Mouse (Mus musculus) testis, adult 2 months (tissue): ENCODE measurements around the gene Selenoo. TPM values are rescaled to one million over a fixed set of nuclear protein-coding genes. Genes with fewer than 3 reads are reported as not detected.

Experiments used
- H3K27ac ChIP-seq: fragments of 200-500 bp; 2 replicates; pipeline ENCODE4 v1.5.1; 2012; ENCODE audit warnings: low read depth, low read length; ENCODE audit not compliant: control insufficient read depth, insufficient read depth
- H3K27me3 ChIP-seq: fragments of 200-500 bp; 2 replicates; pipeline ENCODE4 v1.6.1; 2012; ENCODE audit warnings: mild to moderate bottlenecking, low read length, moderate library complexity; ENCODE audit not compliant: control insufficient read depth, insufficient read depth
- H3K36me3 ChIP-seq: fragments of 200-500 bp; 2 replicates; pipeline ENCODE4 v1.6.1; 2012; ENCODE audit warnings: mild to moderate bottlenecking, low read length; ENCODE audit not compliant: control insufficient read depth, insufficient read depth
- H3K4me1 ChIP-seq: fragments of 200-500 bp; 2 replicates; pipeline ENCODE4 v1.6.1; 2012; ENCODE audit warnings: low read length; ENCODE audit not compliant: control insufficient read depth, insufficient read depth
- H3K4me3 ChIP-seq: fragments of 200-500 bp; 2 replicates; pipeline ENCODE4 v1.5.1; 2012; ENCODE audit warnings: low read depth, mild to moderate bottlenecking, low read length, moderate library complexity, mixed read lengths; ENCODE audit not compliant: control insufficient read depth
- CTCF ChIP-seq: fragments of 200-500 bp; IDR thresholded peaks from 2 replicates; pipeline ENCODE4 v1.5.1; 2012; ENCODE audit warnings: low read depth, mild to moderate bottlenecking, inconsistent platforms, low read length, moderate library complexity; ENCODE audit not compliant: control insufficient read depth, insufficient read depth, insufficient replicate concordance
- POLR2A ChIP-seq: fragments of 200-500 bp; IDR thresholded peaks from 2 replicates; pipeline ENCODE4 v1.6.1; 2012; ENCODE audit warnings: low read depth, mild to moderate bottlenecking, inconsistent platforms, low read length, moderate library complexity; ENCODE audit not compliant: control insufficient read depth
- polyA plus RNA-seq: library from polyadenylated mRNA; depleted of rRNA; stranded (reverse); fragments of >200 nt; gene quantifications from 2 replicates; pipeline ENCODE4 v1.2.3, GENCODE M21; 2012

Selenoo gene
- polyA plus RNA-seq, 1 experiment, result 10.5 TPM

DNA sequence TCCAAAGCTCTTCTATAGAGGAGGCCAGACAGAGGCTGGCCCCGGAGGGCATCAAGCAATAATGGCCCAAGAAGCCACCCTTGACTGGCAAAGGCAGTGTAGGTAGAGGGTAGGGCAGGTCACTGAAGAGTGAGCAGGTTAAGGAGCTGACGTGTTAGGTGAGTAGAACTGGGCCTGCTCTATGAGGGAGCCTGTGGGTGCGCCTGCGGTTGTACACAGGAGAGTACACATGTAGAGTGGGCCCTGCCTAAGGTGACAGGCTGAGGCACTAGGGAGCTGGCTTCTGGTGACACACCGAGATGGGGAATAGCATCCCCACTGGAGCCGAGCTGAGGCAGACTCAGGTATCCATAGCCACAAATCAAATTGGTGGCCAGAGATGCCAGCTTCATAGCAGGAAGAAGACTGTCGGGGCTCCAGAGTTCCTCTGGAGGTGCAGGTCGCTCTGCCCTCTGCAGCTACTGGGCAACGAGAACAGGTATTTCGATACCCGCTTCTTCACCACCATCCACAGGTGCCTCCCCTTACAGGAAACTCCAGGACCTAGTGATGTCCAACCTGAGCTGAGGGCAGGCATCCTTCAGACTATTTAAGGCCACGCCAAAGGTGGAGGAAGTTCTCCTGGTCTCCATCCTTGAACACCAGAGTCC lies 27.9 kb upstream of the Selenoo start:
- no peaks in the 10 kb centered on the region for H3K27me3 ChIP-seq
- peaks cover 3% of the 10 kb centered on the region; the same call in 1 of the 2 replicates for H3K4me1 ChIP-seq
- H3K36me3 ChIP-seq, result no peaks in the 10 kb centered on the region
- TF ChIP-seq CTCF (no peak), POLR2A (no peak)
- H3K27ac ChIP-seq, result no peak overlapping the region
- H3K4me3 ChIP-seq, result no peak overlapping the region

DNA sequence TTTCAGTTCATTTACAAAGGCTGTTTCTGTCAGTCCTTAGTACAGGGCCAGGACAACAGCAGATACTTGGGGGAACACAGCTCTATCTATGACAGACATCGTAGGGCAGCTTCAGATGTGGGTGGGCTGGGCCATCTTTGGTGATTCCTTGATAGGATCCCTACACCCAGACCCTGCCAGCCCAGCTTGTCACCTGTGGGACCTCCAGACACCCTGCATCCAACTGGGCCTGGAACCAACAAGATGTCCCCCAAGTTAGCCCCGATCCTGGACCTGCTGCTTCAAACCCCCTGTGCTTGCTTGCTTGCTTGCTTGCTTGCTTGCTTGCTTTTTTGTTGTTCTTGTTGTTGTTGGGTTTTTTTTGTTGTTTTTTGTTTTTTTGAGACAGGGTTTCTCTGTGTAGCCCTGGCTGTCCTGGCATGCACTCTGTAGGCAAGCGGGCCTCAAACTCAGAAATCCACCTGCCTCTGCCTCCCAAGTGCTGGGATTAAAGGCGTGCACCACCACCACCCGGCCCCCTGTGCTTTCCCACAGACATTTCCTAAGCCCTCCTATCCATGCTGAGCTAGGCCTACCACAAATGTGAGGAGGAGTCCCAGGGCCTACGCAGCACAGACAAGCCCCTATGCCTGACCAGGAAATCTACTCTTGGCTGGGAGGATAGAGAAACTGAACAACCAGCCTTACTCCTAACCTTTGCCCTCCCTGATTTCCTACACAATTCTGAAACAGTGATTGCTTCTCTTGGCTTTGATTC lies 26.9 kb upstream of the Selenoo start:
- Histone ChIP-seq H3K27ac (no peak overlapping the region), H3K4me3 (no peak overlapping the region), H3K36me3 (no peaks in the 10 kb centered on the region), H3K4me1 (peaks cover 3% of the 10 kb centered on the region; the same call in 1 of the 2 replicates), H3K27me3 (no peaks in the 10 kb centered on the region)
- no peak for TF ChIP-seq CTCF
- no peak for TF ChIP-seq POLR2A

DNA sequence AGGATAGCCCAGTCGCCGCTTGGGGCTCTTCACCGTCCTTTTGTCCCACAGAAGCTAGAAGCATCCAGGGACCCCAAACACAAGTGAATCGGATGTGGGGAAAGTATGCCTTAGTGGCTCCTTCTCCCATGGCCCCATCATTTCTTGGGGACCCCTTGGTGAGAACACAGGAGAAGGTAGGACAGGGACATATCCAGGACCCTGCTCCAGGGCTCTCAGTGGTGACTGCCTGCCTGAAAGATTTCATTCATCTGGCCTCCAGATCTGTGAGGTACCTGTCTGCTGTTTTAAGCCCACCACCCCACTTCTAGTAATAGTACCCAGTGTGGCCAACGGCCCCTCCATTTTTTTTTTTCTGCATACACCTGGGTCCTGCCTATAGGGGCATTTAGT lies 26.4 kb upstream of the Selenoo start:
- Histone ChIP-seq H3K36me3 (no peaks in the 10 kb centered on the region), H3K27me3 (no peaks in the 10 kb centered on the region), H3K4me1 (peaks cover 6% of the 10 kb centered on the region), H3K4me3 (no peak overlapping the region), H3K27ac (no peak overlapping the region)
- no peak for TF ChIP-seq CTCF
- TF ChIP-seq POLR2A, result no peak

DNA sequence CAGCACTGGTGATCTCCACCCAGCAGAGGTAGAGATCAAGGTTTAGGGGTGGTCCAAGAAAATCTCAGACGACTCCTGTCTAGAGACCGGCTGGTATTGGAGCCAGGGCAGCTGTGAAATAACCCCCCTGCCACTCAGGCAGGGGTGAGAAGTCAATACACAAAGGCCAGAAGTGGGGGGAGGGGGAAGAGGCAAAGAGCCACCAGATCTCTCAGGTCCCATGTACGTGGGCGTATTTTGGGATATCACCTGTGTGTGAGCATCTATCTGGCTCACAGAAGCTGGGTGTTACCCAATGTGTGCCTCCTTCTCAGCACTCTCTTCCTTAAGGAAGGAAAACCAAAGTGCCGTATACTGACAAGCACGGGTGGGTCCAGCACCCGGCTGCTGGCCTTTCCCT lies 25.9 kb upstream of the Selenoo start:
- no peak overlapping the region for H3K27ac ChIP-seq
- TF ChIP-seq POLR2A (no peak), CTCF (no peak)
- H3K27me3 ChIP-seq, result no peaks in the 10 kb centered on the region
- no peaks in the 10 kb centered on the region for H3K36me3 ChIP-seq
- peaks cover 10% of the 10 kb centered on the region for H3K4me1 ChIP-seq
- H3K4me3 ChIP-seq, result no peak overlapping the region

DNA sequence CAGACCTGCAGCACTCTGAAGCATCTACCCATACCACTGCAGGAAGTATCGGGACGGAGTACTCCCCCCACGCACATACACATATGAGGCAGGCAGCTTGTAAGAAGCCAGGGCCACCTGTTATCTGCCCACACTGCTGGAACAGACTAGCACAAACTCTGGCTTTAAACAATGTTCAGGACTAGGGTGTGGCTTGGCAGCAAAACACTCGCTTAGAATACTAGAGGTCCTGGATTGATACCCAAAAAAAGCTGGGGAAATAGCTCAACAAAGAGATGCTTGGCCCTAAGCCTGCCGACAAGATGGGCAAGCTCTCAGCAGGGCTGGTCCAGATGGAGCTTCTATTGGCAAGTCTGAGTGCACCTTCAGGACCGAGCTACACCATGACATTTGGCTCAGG lies 25.3 kb upstream of the Selenoo start:
- H3K27me3 ChIP-seq, result no peaks in the 10 kb centered on the region
- no peak overlapping the region for H3K27ac ChIP-seq
- H3K4me3 ChIP-seq, result no peak overlapping the region
- TF ChIP-seq POLR2A (no peak), CTCF (no peak)
- H3K4me1 ChIP-seq, result peaks cover 11% of the 10 kb centered on the region
- no peaks in the 10 kb centered on the region for H3K36me3 ChIP-seq

DNA sequence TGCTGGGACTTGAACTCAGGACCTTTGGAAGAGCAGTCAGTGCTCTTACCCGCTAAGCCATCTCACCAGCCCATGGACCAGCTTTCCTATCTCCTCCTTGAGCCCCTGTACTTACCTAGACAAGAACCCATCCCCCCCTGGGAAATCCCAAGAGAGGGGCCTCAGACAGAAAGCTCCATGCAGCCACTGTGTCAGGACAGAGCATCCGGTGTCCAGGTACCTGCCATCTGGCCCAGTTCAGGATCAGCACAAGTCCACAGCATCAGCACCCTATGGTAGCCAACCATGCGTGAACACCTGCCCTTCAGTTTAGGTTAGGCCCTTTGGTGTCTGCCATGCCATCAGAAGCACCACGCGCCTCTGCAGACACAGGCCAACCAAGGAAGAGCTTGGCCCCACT lies 24.0 kb upstream of the Selenoo start:
- TF ChIP-seq POLR2A, result no peak
- no peak for TF ChIP-seq CTCF
- no peak overlapping the region for H3K27ac ChIP-seq
- no peak overlapping the region for H3K4me3 ChIP-seq
- H3K36me3 ChIP-seq, result no peaks in the 10 kb centered on the region
- peaks cover 14% of the 10 kb centered on the region for H3K4me1 ChIP-seq
- H3K27me3 ChIP-seq, result no peaks in the 10 kb centered on the region

DNA sequence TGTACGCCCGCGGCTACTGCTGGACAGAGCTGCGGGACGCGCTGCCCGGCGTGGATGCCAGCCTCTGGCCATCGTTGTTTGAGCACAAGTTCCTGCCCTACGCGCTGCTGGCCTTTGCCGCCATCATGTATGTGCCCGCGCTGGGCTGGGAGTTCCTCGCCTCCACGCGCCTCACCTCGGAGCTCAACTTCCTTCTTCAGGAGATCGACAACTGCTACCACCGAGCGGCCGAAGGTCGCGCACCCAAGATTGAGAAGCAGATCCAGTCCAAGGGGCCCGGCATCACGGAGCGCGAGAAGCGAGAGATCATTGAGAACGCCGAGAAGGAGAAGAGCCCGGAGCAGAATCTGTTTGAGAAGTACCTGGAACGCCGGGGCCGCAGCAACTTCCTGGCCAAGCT lies 21.3 kb upstream of the Selenoo start:
- no peak for TF ChIP-seq CTCF
- no peaks in the 10 kb centered on the region for H3K36me3 ChIP-seq
- no peak overlapping the region for H3K27ac ChIP-seq
- peaks cover 22% of the 10 kb centered on the region for H3K4me1 ChIP-seq
- H3K27me3 ChIP-seq, result no peaks in the 10 kb centered on the region
- H3K4me3 ChIP-seq, result peak overlapping the region; percentile 64
